Mouse (Mus musculus): ENCODE measurements at regions not wholly inside any gene's neighbourhood (a gene's known extent, or its start where the extent isn't known, plus 50 kb on each side); places are given as distances from the start of the nearest gene placed in this dataset.

GRCm38 (mm10) chr4:142860441-142860840 lies 352.4 kb downstream of the Prdm2 start:
- no peak for DNase-seq (ENCODE audit: low read depth)

- no peak for DNase-seq (ENCODE audit: low read depth)
These were observed 356.2 kb downstream of the Prdm2 start for GRCm38 (mm10) chr4:142856626-142857025.

GRCm38 (mm10) chr4:142855635-142856034 lies 357.2 kb downstream of the Prdm2 start:
- no peak for DNase-seq (ENCODE audit: low read depth)

DNA sequence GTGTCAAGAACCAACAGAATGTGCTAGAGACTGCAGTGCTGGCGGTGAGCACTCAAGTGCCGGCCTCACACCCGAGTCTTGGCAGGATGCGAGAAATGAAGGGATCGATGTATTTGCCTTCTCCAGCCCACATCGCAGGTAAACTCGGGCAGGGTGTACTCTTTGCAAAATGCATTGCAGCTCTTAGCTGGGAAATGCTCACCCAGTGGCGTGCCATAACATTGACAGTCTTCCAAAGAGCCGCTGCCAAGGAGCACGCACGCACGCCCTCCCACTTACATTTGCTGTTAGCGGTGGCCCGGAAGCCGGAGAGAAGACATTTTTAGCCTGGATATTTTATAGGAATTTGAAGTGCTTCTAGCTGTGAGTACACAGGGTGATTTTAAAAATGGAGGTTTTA lies 358.9 kb downstream of the Prdm2 start:
- DNase-seq (ENCODE audit: low read depth), result no peak

GRCm38 (mm10) chr4:142845066-142845696 lies 367.6 kb downstream of the Prdm2 start:
- no peak for DNase-seq (ENCODE audit: low read depth)

GRCm38 (mm10) chr4:142839540-142839939 lies 373.3 kb downstream of the Prdm2 start:
- DNase-seq (ENCODE audit: low read depth), result no peak

DNA sequence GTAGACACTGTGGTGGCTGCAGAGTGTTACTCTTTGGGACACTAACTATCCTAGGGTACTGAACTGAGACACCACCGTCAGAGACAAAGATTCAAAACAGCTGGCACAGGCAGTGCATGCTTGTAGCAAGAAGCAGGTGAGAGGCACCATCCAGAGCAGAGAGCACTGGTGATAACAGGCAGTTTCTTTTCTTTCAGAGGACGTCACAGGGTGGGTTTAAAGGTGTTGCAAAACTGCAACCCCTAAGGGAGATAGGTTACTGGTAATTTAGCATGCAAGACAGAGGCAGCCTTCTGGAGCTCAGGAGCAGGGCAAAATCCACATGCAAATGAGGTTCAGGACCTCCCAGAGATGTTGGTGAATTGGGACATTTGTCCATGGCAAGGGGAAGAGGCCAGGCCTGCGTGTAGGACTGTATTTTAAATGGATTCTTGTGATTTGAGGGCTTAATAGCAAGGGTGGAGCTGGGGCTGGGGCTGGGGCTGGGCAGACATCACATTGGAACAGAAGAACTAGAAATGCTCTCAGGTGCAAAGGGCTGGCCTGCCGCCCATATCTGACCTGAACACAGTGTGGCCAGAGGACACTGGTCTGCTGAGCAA lies 374.3 kb downstream of the Prdm2 start:
- DNase-seq (ENCODE audit: low read depth), result no peak

GRCm38 (mm10) chr4:142837636-142838035 lies 375.2 kb downstream of the Prdm2 start:
- no peak for DNase-seq (ENCODE audit: low read depth)

DNA sequence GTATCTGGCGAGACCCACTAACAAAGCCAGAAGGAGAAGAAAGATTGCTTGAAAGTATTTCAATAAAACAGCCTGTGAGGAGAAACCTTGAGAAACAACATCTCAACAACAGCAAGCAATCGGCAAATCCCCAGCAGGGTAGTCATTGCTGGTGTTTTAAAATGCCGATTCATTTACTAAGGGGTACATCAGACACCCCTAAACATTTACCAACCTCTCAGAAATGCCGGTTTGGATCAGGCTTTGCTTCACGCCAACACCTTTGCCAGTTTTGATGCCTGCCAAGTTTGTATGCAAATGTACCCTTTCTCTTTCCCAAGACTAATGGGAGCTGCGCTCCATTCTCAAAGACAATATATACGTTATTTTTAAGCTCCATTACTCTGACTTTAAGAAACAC lies 383.1 kb downstream of the Prdm2 start:
- no peak for DNase-seq (ENCODE audit: low read depth)

DNA sequence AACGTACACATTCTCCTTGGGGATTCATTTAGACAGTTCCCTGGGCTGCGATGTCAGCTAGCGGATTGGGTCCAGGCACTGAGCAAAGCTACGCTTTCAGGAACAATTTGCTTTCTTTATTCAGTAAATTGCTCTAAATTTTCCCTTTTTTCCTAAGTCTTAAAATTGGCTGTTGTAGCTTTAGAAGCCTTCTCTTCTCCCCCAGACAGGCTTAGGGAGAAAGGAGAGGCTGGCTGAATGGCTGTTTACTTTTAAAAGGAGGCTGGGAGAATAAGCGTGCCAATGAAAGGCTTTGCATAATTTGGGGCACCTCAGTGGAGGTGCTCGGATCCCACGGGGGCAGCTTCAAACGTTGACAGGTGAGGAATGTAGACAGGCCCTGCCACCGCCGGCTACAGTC lies 383.8 kb downstream of the Prdm2 start:
- DNase-seq (ENCODE audit: low read depth), result no peak

DNA sequence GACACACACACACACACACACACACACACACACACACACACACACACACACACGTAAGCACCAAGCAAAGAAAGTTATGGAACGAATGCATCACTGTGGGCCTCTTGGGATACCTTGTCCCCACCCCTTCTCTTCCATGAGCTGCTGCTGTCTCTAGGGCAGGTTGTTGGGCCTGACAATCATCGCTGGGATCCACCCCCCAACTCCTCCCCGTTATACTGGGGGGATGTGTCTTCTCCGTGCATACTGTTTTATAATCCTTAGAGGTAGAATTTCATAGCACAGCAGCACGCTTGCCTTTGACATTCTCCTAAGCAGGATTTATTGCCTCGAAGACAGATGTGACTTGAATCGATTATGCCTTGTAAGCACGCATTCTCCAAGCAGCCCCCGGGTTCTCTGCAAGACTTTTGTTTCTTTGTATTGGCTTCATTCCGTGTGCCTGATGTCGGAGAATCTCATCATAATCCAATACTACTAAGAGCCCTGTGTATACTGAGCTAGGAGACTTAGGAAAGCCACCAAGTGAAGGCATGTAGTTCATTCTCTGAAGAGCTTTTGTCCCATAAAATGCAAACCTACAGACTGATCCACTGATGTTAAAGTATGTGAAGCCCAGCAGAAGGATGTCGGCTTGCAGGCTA lies 386.4 kb downstream of the Prdm2 start:
- DNase-seq (ENCODE audit: low read depth), result no peak

DNA sequence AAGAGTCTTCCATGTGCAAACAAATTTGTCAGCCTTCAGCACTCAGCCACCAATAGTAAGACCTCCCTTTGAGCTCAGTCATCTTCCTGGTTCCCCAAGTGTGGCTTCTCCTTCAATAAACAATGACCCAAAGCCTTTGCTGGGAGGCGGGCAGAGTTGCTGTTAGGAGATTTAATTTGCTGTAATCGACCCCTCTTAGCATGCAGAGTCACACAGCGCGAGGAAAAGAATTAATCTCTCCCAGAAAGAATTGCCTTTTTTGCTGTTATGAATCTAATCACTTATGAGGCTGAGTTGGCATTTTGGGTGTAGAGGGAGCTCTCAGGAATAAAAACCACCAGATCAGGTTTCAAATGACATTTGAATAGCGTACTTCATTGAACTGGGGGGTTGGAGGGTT lies 387.0 kb downstream of the Prdm2 start:
- no peak for DNase-seq (ENCODE audit: low read depth)

- no peak for DNase-seq (ENCODE audit: low read depth)
These were observed 394.4 kb downstream of the Prdm2 start for GRCm38 (mm10) chr4:142818440-142818839.

GRCm38 (mm10) chr4:142816986-142817385 lies 395.8 kb downstream of the Prdm2 start:
- DNase-seq (ENCODE audit: low read depth), result no peak

DNA sequence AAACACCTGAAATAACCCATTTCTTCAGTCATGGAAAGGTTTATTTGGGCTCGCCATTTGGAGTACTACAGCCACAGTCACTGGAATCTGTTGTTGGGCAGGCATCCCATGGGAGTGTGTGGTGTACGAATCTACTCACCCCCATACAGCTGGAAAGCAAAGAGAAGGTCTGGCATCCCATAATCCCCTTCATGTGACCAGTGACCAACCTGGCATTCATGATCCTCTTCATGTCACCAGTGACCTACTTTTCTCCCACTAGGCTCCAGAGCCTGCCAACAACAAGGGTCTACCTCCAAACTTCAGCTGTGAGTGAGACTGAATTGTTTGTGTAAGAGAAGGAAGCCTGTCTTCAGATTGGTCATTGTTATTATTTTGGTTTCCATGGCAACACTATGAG lies 409.0 kb downstream of the Prdm2 start:
- no peak for DNase-seq (ENCODE audit: low read depth)

GRCm38 (mm10) chr4:142799291-142799690 lies 413.5 kb downstream of the Prdm2 start:
- no peak for DNase-seq (ENCODE audit: low read depth)

DNA sequence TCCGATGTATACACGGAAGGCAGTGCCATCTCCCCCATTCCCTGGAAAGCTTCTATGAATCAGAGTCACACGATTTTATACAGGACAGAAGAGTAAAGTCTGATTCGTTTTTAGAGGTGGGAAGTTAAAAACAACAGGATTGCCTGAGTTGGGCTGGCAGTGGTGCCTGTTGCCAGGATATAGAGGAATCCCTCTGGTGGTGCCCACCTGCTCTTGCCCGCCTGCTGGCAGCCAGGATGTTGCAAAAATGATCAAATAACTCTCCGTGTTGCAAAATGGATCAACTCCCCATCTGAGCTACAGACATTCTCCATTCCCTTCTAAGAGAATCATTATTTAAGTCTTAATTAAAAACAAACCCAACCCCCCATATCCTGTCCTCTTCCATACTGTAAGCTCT lies 414.0 kb downstream of the Prdm2 start:
- no peak for DNase-seq (ENCODE audit: low read depth)

DNA sequence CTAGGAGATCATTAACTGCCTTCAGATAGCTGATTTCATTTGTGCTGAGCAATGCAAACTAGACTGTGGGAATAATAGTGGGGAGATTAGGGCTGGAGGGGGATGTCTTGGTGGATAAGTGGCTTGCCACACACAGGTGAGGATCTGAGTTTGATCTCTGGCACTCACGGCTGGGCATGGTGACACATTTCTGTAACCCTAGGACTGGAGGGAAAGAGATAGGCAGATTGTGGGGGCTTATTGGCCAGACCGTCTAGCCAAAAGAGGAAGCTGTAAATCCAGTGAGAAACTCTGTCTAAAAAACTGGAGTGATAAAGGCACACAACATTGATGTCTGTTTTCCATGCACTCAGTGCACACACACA lies 420.2 kb downstream of the Prdm2 start:
- no peak for DNase-seq (ENCODE audit: low read depth)

DNA sequence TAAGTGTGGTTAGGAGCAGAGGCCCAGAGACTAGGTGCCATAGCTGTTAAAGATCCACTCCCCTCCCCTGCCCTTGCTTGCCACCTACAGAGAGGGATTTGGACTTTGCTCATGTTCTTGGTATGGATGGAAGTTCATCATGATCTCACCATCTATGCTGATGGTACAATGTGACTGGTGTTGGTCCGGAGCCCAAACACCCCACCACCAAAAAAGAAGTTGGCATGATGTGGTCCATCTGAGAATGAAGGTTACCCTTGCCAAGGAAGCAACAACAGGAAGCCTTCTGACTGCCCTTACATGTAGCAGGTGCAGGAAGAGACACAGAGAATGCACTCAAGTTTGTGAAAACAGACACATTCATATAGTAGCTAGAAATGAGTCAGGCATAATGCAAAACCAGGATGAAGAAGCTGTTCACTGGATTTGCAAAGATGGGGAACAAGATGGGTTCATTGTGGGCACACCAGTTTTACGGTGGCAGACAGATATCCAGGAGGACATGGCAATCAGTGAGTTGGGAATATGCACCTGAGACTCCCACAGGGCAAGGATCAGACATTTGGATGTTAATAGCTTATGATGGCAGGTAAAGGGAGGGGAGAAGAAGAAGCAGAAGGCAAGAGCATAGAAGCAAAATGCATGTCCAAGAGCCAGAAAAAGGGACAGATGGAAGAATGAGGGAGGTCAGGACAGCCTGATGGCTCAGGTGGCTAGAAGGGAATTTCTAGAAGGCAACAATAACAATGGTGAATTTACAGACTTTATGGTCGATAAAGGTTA lies 420.8 kb downstream of the Prdm2 start:
- DNase-seq (ENCODE audit: low read depth), result no peak

- DNase-seq (ENCODE audit: low read depth), result no peak
These were observed 423.7 kb downstream of the Prdm2 start for GRCm38 (mm10) chr4:142789048-142789447.

DNA sequence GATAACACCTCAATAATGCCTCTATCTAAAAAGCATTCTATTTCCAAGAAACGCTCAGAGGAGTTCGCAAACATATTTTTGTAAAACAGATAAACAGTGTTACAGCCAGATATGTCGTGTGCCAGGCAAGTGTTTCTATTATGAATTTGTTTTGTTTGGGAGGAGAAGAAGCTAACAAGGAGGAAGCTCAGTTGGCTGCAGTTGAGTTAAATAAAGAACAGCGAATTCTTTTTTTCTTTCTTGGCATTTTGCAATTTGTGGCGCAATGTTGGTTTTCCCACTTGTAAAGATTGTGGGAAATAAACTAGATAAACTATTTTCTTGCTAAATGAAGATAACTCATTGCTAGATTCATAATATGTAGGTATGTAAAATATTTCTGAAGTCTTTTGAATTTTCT lies 427.4 kb downstream of the Prdm2 start:
- no peak for DNase-seq (ENCODE audit: low read depth)

DNA sequence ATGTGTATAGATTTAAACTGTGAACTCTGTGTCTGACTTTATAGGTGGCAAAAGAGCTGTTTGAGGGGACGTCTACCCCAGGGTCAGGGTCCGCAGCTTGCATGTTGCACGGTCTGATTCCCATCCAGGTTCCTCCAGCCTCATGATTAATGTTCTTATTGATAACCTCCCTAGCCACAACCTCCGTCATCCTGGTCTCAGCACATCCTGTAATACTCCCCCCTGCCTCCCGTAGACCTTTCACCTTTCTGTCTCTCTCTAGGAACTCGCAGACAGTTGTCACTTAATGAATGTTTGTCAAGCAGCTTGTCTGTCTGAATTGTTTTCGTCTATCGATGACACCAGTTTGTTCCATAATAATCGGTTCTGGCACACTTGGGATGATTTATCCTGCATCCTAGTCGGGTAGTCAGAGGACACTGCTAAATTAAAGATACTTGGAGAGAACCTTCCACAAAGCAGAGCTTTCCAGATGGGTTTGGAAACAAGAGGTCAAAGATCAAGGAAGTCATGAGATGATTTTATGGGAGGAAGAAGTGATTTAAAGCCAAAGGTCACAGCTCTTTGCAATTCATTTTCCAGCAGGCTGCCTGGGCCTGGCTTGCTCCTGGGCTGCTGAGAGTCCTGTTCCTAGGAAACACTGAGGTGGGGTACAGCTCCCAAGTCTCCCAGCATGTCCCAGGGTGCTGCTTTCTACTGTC lies 435.9 kb downstream of the Prdm2 start:
- DNase-seq (ENCODE audit: low read depth), result no peak
